Mouse (Mus musculus): Measurements from ENCODE around the gene Mybpc2. TPM values are rescaled to one million over a fixed set of nuclear protein-coding genes. Genes with fewer than 3 reads are reported as not detected.
A peak's percentile ranks its signal among the peaks of the same experiment; 100 is the strongest.

Mybpc2 gene
- total and polyA plus RNA-seq, 2 experiments from 2014 or later: 0.25 to 0.47 TPM

- peaks cover 8% of the 10 kb centered on the region; the same call in 1 of the 2 replicates for H3K4me1 ChIP-seq (ENCODE audit: insufficient read depth, low read length)
- WGBS: 92% methylated on average over 14 of the region's 14 CpGs
- no peak overlapping the region for H3K4me2 ChIP-seq (ENCODE audit: low read depth, low read length)
- no peak for ATAC-seq
- H3K4me3 ChIP-seq (ENCODE audit: low read length): no peak overlapping the region
- no peak for TF ChIP-seq CTCF (IDR thresholded peaks at IDR 0.05; ENCODE audit: low read depth)
- DNase-seq (ENCODE audit: low spot score): no peak
- no peaks in the 10 kb centered on the region for H3K9me3 ChIP-seq (ENCODE audit: low read length)
- H3K9ac ChIP-seq (replicated peaks; ENCODE audit: low read length): no peak overlapping the region
- no peak overlapping the region for H3K27ac ChIP-seq
- H3K27me3 ChIP-seq (ENCODE audit: insufficient read depth, low read length): no peaks in the 10 kb centered on the region
- H3K36me3 ChIP-seq (ENCODE audit: insufficient read depth, low read length): no peaks in the 10 kb centered on the region
Measured at GRCm38 (mm10) chr7:44526414-44527154, 2.1 kb upstream of the Mybpc2 start.

GRCm38 (mm10) chr7:44525126-44525832 is 823 bp upstream of the Mybpc2 start:
- DNase-seq (ENCODE audit: low spot score) (peak; percentile 73), ATAC-seq (0 out of 2 replicates have a peak, but pooled peaks have one; percentile 16)
- Histone ChIP-seq H3K36me3 (ENCODE audit: insufficient read depth, low read length) (no peaks in the 10 kb centered on the region), H3K27ac (peak overlapping the region; percentile 20; the same call in 1 of the 2 replicates), H3K9me3 (ENCODE audit: low read length) (no peaks in the 10 kb centered on the region), H3K4me2 (ENCODE audit: low read depth, low read length) (peak overlapping the region; percentile 41), H3K4me3 (ENCODE audit: low read length) (no peak overlapping the region), H3K9ac (replicated peaks; ENCODE audit: low read length) (no peak overlapping the region; the same call in 1 of the 2 replicates), H3K4me1 (ENCODE audit: insufficient read depth, low read length) (peaks cover 8% of the 10 kb centered on the region; the same call in 1 of the 2 replicates), H3K27me3 (ENCODE audit: insufficient read depth, low read length) (no peaks in the 10 kb centered on the region)
- no peak for TF ChIP-seq CTCF (IDR thresholded peaks at IDR 0.05; ENCODE audit: low read depth)
- WGBS: 10% methylated on average over 21 of the region's 22 CpGs

- H3K9me3 ChIP-seq (ENCODE audit: low read length): no peaks in the 10 kb centered on the region
- ATAC-seq (no peak), DNase-seq (ENCODE audit: low spot score) (no peak)
- no peak overlapping the region for H3K9ac ChIP-seq (replicated peaks; ENCODE audit: low read length)
- no peak overlapping the region for H3K27ac ChIP-seq
- H3K36me3 ChIP-seq (ENCODE audit: insufficient read depth, low read length): no peaks in the 10 kb centered on the region
- peaks cover 4% of the 10 kb centered on the region; the same call in 1 of the 2 replicates for H3K4me1 ChIP-seq (ENCODE audit: insufficient read depth, low read length)
- 75% methylated on average over 2 of the region's 2 CpGs for WGBS
- H3K27me3 ChIP-seq (ENCODE audit: insufficient read depth, low read length): no peaks in the 10 kb centered on the region
- H3K4me3 ChIP-seq (ENCODE audit: low read length): no peak overlapping the region
- TF ChIP-seq CTCF (IDR thresholded peaks at IDR 0.05; ENCODE audit: low read depth): no peak
- no peak overlapping the region for H3K4me2 ChIP-seq (ENCODE audit: low read depth, low read length)
Measured at GRCm38 (mm10) chr7:44523056-44523455, 1.4 kb downstream of the Mybpc2 start.

DNA sequence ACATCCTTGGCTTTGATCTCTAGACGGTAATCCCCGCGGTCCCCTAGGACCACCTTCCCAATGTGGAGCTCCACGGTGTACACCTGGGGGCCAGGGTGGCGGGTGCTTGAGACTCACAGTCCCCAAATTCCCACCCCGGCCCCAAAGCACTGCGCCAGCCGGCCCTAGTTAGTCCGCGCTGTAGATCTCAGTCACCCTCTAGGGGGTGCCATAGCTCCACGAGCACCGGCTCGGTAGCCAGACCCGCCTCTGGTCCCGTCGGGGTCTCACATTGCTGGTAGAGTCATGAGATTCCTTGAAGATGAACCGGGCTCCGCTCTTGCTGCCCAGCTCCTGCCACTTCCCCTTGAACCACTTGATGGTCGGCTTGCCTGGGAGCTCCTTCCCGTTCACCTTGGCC is 2.7 kb downstream of the Mybpc2 start:
- peak; percentile 77 for DNase-seq (ENCODE audit: low spot score)
- ATAC-seq: peak; percentile 45
- no peak overlapping the region for H3K9ac ChIP-seq (replicated peaks; ENCODE audit: low read length)

GRCm38 (mm10) chr7:44520990-44521389 is 3.5 kb downstream of the Mybpc2 start:
- ATAC-seq (no peak), DNase-seq (ENCODE audit: low spot score) (no peak)
- 61% methylated on average over 3 of the region's 3 CpGs for WGBS
- H3K4me1 ChIP-seq (ENCODE audit: insufficient read depth, low read length): no peaks in the 10 kb centered on the region
- H3K4me2 ChIP-seq (ENCODE audit: low read depth, low read length): no peak overlapping the region
- H3K4me3 ChIP-seq (ENCODE audit: low read length): no peak overlapping the region
- H3K36me3 ChIP-seq (ENCODE audit: insufficient read depth, low read length): no peaks in the 10 kb centered on the region
- H3K9ac ChIP-seq (replicated peaks; ENCODE audit: low read length): no peak overlapping the region
- no peak for TF ChIP-seq CTCF (IDR thresholded peaks at IDR 0.05; ENCODE audit: low read depth)
- H3K27ac ChIP-seq: no peak overlapping the region
- no peaks in the 10 kb centered on the region for H3K9me3 ChIP-seq (ENCODE audit: low read length)
- no peaks in the 10 kb centered on the region for H3K27me3 ChIP-seq (ENCODE audit: insufficient read depth, low read length)

More for the DNA sequence above, 2.7 kb downstream of the Mybpc2 start:
- 5% methylated on average over 20 of the region's 20 CpGs for WGBS
- Histone ChIP-seq H3K27me3 (ENCODE audit: insufficient read depth, low read length) (no peaks in the 10 kb centered on the region), H3K4me1 (ENCODE audit: insufficient read depth, low read length) (no peaks in the 10 kb centered on the region), H3K27ac (no peak overlapping the region), H3K4me3 (ENCODE audit: low read length) (no peak overlapping the region), H3K9me3 (ENCODE audit: low read length) (no peaks in the 10 kb centered on the region), H3K4me2 (ENCODE audit: low read depth, low read length) (peak overlapping the region; percentile 37), H3K36me3 (ENCODE audit: insufficient read depth, low read length) (no peaks in the 10 kb centered on the region)
- TF ChIP-seq CTCF (IDR thresholded peaks at IDR 0.05; ENCODE audit: low read depth): peak; percentile 80

- 0 out of 2 replicates have a peak, but pooled peaks cover 4% of the 10 kb centered on the region for H3K27me3 ChIP-seq (ENCODE audit: insufficient read depth, low read length)
- WGBS: 69% methylated on average over 9 of the region's 9 CpGs
Measured at GRCm38 (mm10) chr7:44519240-44519913, 5.1 kb downstream of the Mybpc2 start.

More at GRCm38 (mm10) chr7:44519240-44519913, 5.1 kb downstream of the Mybpc2 start:
- ATAC-seq (no peak), DNase-seq (ENCODE audit: low spot score) (no peak)
- no peak overlapping the region for H3K4me2 ChIP-seq (ENCODE audit: low read depth, low read length)
- no peaks in the 10 kb centered on the region for H3K36me3 ChIP-seq (ENCODE audit: insufficient read depth, low read length)
- no peak overlapping the region for H3K27ac ChIP-seq
- H3K9me3 ChIP-seq (ENCODE audit: low read length): no peaks in the 10 kb centered on the region
- H3K4me3 ChIP-seq (ENCODE audit: low read length): no peak overlapping the region
- peak; percentile 23; the same call in 1 of the 2 replicates for TF ChIP-seq CTCF (IDR thresholded peaks at IDR 0.05; ENCODE audit: low read depth)
- no peaks in the 10 kb centered on the region for H3K4me1 ChIP-seq (ENCODE audit: insufficient read depth, low read length)
- no peak overlapping the region for H3K9ac ChIP-seq (replicated peaks; ENCODE audit: low read length)

Measured in hindbrain, postnatal 0 days (tissue).